Mouse (Mus musculus) urinary bladder, postnatal 14 days (tissue): Measurements from ENCODE around the gene Stxbp4.

Experiments
- DNase-seq: peaks from one replicate; pipeline ENCODE4 v3.0.0; 2021; ENCODE audit warnings: low spot score

The Stxbp4 gene

DNA sequence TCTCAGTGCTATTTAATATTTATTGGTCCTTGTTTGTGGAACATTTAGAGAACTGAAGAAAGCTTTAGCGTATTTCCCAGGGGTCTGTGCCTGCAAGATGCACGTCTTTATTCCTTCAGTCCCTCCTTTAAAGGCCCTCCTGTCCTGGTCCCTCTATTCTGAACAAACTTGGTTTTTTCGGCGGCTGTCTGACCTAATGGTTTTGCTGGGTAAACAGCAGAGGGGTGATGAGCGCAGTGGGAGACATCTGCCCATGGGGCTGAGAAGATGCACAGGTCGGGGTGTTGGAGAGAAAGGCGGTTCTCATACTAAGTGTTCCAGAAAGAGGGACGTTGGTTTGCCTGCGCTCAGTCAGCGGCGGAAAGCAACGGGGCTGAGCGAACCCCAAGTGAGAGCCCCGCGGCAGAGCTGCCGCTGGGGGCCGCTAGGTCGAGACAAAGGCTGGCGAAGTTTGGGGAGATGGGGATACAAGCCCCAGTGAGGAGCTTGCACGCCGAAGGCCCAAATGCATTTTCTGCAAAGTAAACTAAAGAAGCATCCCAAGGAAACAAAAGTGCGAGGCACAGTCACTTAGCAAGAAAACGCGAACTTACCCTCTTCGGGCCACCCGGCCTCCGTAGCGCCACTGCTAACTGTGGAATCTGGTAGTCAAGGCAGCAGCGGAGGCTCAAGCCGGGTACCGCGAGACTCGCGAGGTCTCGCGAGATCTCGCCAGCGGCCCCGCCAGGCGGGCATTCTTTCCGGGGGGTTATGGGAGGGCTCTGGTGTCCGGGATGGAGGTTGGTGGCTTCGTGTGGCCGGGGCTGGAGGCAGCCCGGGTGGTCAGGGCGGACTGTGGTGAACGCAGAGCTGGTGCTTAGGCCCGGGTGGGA is at the start of gene Stxbp4, which contains the start of gene Cox11:
TSS of gene Stxbp4 (minus strand) at position 645 of the 872 bp plus-strand sequence.
TSS of gene Cox11 (plus strand) at position 734 of the 872 bp plus-strand sequence.
- peak; percentile 93 for DNase-seq

DNA sequence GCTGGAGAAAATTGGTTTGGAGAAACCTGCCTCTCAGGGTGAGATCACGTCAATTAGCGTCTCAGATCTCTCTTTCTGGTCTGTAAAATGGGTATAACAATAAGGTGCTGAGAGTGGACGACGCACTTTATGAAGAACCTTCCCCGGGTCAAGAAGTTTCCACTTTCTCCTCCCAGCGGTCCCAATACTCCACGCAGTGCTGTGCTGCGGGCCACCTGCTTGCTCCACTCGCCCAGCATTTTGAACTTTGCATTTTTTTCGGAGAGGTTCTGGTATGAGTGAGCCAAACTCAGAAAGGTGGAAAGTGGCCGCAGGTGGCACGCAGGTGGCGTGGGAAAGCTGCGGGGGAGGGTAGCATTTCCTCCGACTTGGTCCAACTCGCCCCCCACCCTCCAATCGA is 49.2 kb upstream of the Stxbp4 start:
- DNase-seq = no peak

DNA sequence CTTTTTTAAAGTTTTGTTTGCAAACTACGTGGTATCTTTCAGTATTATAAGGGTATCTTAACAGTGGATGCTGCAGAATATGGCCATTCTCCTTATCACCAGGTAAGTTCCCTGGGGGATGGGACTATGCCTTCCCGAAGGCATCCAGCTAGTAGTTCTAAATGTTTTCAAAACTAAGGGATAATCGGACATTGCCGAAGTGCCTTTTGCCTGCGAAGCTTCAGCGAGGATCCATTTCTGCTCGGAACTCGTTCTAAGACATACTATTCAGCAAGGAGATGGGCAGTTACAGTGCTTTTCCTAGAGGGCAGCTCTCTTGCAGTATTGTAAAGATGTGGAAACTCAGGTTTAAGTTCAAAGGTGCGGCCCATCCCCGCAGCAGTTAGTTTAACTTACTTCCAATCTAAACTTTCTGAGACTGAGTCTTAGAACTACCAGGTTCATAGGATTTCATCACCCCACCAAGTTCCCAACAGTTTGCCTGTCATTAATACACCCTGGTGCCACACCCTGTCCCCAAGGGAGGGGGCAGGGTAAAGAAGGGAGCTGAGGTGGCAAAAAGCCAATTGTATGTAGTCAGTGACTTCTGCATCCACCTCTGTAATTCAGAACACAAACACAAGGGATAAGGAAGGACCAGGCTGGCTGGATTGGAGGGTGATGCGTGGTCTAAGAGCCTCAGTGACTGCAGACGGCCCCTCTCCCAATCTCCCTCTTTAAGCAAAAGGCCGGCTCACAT is 48.6 kb upstream of the Stxbp4 start:
- DNase-seq = no peak

DNA sequence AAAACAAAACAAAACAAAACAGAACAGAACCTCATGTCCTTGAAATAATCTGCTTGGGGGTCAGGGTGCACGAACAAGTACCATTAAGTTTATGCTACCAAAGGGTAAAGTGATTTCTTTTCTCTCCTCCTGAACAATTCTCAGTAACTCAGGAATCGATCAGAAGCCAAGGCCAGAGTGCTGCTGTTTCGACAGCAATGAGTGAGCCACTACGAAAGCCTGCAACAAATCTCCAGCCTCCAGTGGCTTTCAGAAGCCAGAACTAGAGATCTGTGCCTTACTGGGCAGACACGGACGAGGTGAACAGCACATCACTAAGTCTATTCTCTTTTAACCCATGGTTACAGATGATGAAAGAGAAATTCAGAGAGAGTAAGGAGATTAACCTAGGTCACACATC is 47.3 kb upstream of the Stxbp4 start:
- DNase-seq = no peak

DNA sequence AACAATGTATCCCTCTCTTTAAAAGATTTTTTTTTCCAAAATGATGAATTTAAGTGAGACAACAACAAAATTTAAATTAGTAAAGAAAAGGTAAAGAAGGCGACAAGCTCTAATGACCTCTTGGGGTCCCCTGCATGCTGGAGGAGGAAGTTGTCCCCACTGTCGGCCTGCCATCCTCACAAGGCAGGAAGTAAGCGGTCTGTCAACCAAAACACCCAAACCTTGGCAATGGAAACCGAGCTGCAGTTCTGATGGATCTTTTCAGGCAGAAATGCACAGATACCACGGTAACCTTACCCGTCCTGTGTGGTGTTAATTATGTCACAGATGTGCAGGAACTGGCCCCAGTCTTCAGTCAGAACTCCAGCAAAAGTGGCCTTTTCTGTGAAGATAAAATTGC is 46.9 kb upstream of the Stxbp4 start:
- DNase-seq = no peak

DNA sequence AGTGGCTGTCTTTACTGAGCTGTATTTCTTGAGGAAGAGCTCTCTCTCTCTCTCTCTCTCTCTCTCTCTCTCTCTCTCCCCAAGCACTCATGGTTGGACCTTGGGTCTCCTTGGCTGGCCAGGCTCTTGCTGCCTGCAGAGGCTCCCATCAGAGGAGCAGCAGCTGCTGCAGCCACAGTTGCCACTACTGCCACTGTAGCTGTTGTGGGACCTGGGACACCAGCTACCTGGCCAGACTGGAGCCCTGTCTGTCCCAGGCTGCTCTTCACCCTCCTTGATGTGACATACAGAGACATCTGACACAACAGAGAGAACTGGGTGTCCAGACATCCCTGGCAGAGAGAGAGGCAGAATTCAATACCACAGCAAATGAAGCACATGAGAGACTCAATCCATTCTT is 43.3 kb upstream of the Stxbp4 start:
- no peak for DNase-seq

DNA sequence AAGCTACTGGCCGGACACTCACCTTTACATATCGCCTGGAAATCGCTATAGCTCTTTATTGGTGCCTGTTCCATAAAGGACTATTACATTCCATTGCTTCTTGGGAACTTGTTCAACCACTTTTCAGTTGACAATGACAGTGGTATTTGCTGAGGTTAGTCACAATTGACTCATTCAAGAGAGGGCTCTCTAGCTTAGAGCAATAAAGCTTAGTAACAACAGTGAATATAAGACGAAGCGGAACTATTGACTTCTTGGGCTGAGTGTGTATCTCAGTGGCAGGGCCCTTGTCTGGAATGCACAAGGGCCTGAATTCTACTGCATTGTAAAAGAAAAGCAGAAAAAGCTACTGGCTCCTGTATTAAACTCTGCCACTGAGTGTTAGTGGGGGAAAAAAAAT is 40.7 kb upstream of the Stxbp4 start:
- no peak for DNase-seq

DNA sequence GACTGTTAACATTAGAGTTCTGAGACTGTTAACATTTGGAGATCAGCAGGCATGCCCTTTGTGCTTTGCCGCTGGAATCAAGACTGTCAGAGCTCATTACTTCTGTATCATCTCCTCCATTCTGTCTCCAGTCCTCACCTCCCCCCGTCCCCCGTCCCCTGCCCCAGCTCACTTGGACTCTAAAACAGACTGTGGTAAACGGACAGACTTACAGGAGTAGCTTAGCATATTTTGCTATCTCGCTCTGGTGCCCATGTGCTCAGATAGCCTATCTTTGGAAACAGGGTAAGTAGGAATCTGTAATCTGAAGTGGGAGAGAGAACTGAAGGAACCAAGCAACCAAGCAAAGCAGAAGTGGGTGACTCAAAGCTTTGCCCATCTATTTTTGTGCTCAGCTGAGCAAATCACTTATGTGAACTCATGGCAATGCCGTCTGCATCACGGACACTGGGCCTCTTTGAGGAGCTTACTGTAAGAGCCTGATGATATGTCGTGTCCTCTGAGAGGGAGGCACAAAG is 39.9 kb upstream of the Stxbp4 start:
- DNase-seq = no peak

DNA sequence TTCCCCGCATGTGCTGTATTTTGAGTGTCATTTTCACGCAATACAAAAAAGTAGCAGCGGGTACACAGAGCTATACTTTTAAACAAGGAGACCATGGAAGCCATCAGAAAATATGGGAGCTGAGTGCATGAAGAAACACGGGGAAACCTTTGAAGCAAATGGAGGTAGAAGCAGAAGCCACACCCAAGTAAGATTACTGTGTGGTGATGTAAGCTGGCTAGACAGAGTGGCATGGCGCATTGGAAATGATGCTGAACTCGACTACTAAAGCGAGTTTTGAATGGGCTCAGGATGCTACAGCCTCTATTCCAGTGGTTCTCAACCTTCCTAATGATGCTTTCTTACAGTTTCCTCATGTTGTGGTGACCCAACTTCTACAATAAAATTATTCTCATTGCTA is 39.1 kb upstream of the Stxbp4 start:
- no peak for DNase-seq

DNA sequence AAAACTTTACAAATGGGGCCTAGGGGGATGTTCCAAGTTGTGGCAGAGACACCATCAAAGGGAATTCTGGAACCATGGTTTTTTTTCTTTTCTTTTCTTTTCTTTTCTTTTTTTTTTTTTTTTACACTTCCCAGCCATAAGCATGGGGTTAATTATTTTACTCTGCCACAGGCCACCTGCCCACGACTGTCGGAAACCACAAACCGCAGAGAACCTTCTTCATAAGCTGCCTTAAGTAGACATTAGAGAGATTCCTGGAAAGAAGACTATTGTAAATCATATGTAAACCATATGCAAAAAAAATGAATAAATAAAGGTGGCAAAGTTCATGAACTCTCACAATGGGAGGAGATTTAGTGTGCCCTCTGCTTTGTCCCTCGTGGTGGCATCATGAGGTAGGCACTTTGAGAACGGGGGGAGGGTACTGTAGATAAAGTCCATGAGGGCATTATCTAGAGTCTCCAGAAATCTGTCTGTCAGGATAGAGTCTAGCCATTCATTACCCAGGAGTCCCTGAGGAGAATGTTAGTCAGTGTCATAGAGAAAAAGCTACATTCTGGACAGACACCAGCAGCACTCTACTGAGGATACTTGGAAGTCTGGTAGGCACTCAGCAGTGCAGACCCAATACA is 37.7 kb upstream of the Stxbp4 start:
- no peak for DNase-seq

DNA sequence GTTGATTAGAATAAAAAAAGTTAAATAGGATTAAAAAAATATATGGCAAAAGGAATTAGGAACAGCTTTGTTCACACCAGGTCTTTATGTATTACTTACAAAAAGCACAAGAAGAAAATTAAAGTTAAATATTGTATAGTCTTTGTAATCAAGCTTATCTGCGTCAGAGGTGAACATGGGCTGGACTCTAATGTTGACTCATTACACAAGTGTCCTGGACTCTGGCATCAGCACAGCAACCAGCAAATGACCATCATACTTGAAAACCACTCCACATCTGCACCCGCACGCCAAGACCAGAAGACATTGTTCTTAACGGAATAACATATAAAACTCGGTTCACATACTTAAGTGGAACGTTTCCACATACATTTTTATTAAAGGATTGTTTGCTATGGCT is 29.4 kb upstream of the Stxbp4 start:
- no peak for DNase-seq

DNA sequence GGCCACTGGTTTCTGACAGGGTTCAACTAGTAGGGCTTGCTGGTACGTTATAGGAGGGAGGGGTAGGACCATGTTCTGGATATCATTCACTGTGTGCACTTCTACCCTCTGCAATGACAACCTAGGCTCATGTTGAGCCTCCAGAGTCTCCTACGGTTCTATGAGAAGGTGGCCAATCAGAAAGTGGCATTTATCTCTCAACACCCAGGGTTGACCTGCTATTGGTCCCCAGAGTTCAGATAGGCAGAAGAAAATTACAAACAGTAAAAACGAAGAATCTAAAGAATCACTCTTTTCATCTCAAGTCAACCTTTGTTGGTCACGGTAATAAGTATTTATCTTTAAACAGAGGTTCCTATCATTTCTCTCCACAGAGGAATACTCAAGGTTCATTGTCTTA is 29.0 kb upstream of the Stxbp4 start:
- DNase-seq = no peak

DNA sequence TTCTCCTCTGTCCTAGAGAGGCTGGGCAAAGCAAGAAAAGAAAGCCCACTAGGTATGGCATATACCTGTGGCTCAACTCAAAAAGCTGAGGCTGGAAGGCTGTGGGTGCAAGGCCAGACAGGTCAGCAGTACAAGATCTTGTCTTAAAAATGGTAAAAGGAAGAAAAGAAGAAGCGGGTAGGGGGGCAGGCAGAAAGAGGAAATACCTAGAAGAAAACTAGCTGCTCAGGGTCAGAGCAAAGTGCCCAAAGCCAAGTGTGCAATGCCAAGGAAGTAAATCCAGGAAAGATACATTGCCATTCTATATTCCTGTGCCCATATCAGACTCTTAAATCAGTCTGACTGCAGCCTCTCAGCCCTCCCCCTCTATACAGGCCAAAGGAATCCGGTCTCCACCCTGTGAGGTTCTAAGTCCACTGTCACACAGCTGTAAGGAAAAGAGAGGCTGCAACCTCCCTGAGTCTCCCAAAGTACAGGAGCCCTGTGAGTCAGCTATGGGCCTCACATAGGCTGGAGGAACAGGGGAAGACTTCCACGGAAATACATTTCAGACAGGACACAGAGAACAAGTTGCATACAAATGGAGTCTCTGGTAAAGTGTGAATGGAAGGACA is 28.4 kb upstream of the Stxbp4 start:
- DNase-seq = no peak

DNA sequence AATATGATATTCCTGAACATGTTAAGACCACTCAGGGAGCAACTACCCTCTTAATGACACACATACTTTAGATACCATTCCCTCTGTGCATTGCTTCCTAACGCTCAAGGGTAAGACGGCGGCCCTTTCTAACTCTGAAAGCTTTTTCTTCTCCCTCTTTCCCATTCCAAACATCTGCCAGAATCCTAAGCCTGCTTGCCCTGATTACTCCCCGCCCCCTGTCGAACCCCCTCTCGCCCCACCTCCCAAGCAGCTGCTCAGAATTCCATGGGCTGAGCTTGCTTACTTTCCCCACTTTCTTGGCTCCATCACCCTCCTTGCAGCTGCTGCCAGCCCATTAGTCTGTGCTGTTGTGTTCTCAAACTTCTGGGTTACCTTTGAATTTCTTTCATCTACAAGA is 27.3 kb upstream of the Stxbp4 start:
- peak; percentile 39 for DNase-seq

DNA sequence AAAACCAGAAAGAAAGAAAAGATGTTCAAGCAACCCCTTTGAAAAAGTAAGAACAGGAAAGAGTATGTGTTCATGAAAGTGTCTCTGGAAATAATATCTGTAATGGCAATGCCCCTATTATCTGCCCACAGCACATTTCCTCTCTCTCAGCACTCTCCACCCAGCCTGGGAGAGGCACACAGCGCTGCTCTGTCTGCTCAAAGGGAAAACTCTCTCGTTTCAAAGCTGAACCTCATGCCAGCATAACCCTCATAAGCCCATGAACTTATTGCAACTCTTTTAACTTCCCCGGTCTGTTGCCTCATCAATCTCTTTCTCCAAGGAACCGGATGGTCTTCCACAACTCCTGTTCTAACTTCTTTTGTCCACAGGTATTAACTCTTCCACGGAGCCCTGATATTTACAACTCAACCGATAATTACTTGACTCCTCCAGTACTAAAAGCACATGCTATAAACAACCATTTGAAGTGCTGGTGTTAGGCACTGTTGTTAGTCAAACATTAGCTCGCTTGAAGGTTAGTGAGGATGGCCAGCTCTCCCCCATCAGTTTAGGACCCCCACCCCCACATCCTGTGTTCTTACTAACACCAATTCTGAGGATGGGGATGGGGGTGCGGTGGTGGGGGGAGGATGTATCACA is 26.6 kb upstream of the Stxbp4 start:
- DNase-seq = no peak

DNA sequence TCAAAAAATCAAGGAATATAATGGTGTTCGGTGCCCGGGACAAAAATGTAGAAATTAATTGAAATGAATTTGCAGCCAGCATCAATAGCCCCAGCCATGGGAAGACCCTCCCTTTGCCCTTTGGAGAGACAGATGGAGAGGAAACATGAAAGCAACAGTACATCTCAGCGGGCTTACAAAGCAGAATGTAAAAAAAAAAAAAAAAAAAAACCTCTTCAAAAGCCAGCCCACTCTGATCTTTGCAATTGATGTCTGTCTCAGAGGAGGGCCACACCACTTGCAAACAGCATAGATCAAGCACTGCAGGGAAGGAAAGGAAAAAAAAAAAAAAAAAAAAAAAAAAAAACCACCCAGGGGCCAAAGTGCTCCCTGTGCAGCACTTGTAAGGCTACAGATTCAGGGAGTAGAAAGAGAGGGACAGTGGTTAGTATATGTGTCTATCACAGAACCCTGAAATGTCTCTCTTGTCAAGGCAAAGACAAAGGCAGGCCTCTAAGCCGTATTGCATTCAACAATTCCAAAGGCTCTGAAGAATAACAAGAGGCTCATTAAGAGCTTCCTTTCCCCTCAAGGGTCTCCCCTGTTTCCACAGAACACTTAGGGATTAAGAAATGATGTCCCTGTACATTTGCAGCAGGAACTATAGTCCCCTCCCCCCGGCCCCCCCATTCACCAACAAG is 25.9 kb upstream of the Stxbp4 start:
- no peak for DNase-seq

DNA sequence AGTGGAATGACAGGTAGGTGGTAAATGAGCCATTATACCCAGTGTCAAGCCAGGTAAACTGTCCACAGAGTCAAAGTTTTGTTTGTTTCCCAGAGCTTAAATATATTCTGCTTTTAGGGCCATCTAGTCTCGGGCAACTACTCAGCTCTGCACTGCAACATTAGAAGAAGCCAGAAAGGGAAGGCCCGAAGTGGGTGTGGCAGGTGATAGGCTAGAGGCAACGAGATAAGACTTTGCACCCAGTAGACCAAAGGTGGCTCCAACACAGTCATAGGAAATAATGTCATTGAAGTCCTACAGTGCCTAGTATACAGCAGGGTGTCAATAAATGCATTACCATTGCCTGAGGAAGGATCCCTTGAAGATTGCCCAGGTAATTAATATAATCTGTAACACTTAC is 25.2 kb upstream of the Stxbp4 start:
- DNase-seq = no peak

DNA sequence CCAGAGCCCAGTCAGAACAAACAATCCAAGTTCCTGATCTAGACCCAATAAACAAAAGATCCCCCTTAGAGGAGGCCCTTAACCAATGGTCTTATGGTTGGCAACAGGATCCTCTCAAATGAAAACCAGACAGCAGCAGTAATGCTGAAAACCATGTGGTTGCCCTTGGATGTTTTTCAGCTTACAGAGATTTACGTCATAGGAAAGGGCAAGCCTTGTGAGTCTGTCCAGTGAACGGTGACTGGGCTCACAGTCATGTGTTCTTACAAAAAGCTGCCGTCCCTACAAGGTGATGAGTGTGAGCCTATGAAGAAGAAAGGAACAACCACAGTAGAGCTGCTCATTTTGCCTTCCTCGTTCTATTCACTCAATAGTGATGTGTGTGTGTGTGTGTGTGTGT is 22.8 kb upstream of the Stxbp4 start:
- no peak for DNase-seq

DNA sequence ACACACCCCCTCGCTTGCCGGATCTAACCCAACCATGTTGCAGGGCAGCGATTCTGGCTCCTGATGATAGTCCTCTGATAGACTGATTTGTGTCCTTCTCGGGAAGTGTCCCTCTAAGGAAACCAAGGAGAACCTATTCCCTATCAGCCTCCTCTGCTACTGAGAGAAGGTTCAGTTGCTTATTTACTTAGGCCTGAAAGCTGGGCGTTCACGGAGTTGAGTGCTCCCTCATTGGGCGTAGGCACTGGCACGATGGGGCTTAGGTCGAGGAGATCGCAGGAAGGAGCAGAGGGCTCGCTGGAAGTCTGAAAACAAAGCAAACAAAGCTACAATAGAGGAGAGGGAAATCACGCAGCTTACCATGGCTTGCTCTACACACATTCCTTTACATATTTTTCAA is 19.6 kb upstream of the Stxbp4 start:
- no peak for DNase-seq

DNA sequence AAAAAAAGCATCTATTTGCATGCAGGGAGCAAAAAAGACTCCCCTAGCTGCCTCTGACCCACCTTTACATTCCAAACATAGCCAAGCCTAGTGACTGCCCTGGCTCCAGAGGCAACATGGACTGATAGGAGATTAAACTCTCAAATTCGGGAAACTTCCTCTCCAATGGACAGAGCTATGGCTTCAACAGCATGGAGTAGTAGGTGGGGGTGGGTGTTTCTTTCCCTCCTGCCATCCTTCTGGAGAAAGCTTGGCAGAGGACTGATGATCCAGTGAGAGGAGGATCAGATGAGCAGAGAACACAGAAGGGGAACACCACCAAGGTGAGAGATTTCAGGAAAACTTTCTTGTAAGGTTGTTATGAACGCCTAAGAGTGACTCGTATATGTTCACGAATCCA is 14.7 kb upstream of the Stxbp4 start:
- DNase-seq = no peak

DNA sequence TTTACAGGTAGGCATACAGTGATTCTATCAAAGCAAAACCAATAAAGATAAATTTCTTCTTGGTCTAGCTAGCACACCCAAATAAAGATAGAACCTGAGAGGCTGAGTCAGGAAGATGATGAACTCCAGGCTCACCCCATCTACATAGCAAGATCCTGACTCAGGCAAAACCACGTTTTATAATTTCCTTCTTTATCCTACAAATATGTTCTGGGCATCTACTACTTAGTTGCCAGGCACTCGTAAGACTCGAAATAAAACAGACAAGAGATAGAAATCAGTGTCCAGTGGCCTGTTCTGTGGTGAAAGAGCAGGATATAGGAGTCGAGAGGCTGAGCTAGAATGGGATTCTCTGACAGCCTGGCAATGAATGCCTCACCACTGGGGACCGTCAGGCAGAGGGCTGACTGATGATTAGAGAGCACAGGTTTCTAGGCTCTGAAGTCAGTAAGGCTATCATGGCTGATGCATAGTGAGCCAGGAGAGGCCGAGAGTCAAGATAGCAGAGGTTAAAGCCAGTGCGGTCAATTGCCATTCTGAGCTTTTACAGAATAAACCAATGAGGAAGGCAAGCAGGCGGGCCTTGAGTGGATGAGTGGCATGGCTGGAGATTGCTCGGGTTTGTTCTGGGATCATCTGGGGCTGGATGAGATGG is 12.5 kb upstream of the Stxbp4 start:
- no peak for DNase-seq
